Mouse (Mus musculus): ENCODE data around the gene Bzw2. TPM values are rescaled to one million over a fixed set of nuclear protein-coding genes. Genes with fewer than 3 reads are reported as not detected.

Gene Bzw2
- polyA plus RNA-seq, 1 experiment from 2014 or later, result 256 TPM

DNA sequence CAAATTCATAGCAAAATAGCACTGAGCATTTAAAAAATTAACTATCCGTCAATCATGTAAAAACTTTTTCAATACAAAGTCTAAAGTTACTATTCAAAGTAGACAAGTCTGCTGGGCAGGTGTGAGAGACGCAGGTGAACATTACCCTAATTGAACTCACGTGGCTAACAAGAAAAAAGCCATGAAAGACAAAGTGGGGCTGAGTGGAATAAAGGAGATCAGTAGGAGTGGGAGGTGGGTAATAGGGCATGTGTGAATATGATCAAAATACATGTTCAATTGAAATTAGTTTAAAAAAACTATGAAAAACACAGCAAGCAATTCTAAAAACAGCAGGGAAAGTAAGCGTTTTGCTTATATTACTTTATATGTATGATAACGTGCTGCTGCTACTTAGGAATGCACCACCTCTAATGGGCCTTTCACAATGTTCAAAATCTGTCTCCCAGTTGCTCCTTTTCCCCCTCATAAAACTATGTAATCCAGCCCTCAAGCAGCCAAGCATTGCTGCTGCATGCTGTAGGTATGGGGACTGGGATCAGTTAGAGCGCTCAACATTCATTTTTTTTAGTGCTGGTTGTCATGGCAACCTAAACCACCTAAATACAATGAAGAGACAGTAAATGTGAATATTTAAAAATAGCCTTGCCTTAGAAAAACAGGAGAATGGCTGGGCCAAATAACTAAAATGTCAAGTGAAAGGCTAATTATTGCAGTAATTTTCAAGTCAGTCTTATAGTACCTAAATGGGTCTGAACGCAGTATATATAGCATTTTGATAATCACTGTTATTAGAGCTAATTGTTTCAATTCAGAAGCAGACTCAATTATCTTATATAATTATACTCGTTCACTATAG is 54.9 kb downstream of the Bzw2 start:
- Histone ChIP-seq H3K9me3 (ENCODE audit: control insufficient read depth, low read length) (peaks cover 6% of the 10 kb centered on the region), H3K4me3 (ENCODE audit: low read length) (no peak overlapping the region), H3K4me2 (replicated peaks; ENCODE audit: low read depth, low read length) (no peak overlapping the region), H3K9ac (ENCODE audit: low read depth, low read length) (no peak overlapping the region), H3K36me3 (ENCODE audit: control insufficient read depth, insufficient read depth, low read length) (peaks cover 45% of the 10 kb centered on the region), H3K4me1 (ENCODE audit: control insufficient read depth, insufficient read depth, low read length) (no peaks in the 10 kb centered on the region), H3K27me3 (ENCODE audit: control insufficient read depth, insufficient read depth, low read length) (no peaks in the 10 kb centered on the region), H3K27ac (ENCODE audit: low read depth, low read length) (no peak overlapping the region)
- ATAC-seq (ENCODE audit: low FRiP score, low TSS enrichment), result no peak
- 96% methylated on average over 8 of the region's 8 CpGs for WGBS

GRCm38 (mm10) chr12:36095371-36095880 is 62.5 kb downstream of the Bzw2 start:
- no peak overlapping the region for H3K9ac ChIP-seq (ENCODE audit: low read depth, low read length)
- H3K9me3 ChIP-seq (ENCODE audit: control insufficient read depth, low read length), result no peaks in the 10 kb centered on the region
- H3K36me3 ChIP-seq (ENCODE audit: control insufficient read depth, insufficient read depth, low read length), result peaks cover 33% of the 10 kb centered on the region
- no peaks in the 10 kb centered on the region for H3K27me3 ChIP-seq (ENCODE audit: control insufficient read depth, insufficient read depth, low read length)
- H3K4me3 ChIP-seq (ENCODE audit: low read length), result no peak overlapping the region
- no peak for ATAC-seq (ENCODE audit: low FRiP score, low TSS enrichment)
- H3K27ac ChIP-seq (ENCODE audit: low read depth, low read length), result no peak overlapping the region
- WGBS, result 93% methylated on average over 7 of the region's 7 CpGs
- H3K4me1 ChIP-seq (ENCODE audit: control insufficient read depth, insufficient read depth, low read length), result no peaks in the 10 kb centered on the region
- no peak overlapping the region for H3K4me2 ChIP-seq (replicated peaks; ENCODE audit: low read depth, low read length)

GRCm38 (mm10) chr12:36093081-36093670 is 64.7 kb downstream of the Bzw2 start:
- H3K9me3 ChIP-seq (ENCODE audit: control insufficient read depth, low read length), result no peaks in the 10 kb centered on the region
- no peak for ATAC-seq (ENCODE audit: low FRiP score, low TSS enrichment)
- H3K9ac ChIP-seq (ENCODE audit: low read depth, low read length), result no peak overlapping the region
- no peaks in the 10 kb centered on the region for H3K4me1 ChIP-seq (ENCODE audit: control insufficient read depth, insufficient read depth, low read length)
- peaks cover 27% of the 10 kb centered on the region for H3K36me3 ChIP-seq (ENCODE audit: control insufficient read depth, insufficient read depth, low read length)
- no peak overlapping the region for H3K4me2 ChIP-seq (replicated peaks; ENCODE audit: low read depth, low read length)
- H3K27me3 ChIP-seq (ENCODE audit: control insufficient read depth, insufficient read depth, low read length), result no peaks in the 10 kb centered on the region
- WGBS, result 80% methylated on average over 8 of the region's 8 CpGs
- no peak overlapping the region for H3K4me3 ChIP-seq (ENCODE audit: low read length)
- H3K27ac ChIP-seq (ENCODE audit: low read depth, low read length), result no peak overlapping the region

DNA sequence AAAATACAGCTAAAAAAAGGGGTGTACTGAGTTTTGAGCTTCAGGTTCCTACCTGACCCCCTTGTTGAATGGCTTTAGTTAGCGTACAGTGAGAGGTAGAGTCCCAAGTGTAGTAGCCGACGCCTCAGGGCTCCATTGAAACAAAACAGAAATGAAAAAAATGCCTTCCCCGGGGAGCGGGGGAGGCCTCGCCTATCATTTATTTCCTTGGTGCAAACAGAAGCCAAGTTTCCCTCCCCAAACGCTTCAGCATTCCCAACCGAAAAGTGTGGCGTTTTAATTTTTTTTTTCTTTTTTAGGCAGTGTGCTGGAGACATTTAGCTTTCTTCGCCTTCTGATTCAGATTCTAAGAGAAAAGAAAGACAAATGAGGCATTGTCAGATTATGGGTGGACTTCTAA is 65.9 kb downstream of the Bzw2 start:
- Histone ChIP-seq H3K4me1 (ENCODE audit: control insufficient read depth, insufficient read depth, low read length) (no peaks in the 10 kb centered on the region), H3K4me3 (ENCODE audit: low read length) (no peak overlapping the region), H3K36me3 (ENCODE audit: control insufficient read depth, insufficient read depth, low read length) (peaks cover 27% of the 10 kb centered on the region), H3K27ac (ENCODE audit: low read depth, low read length) (no peak overlapping the region), H3K9me3 (ENCODE audit: control insufficient read depth, low read length) (no peaks in the 10 kb centered on the region), H3K9ac (ENCODE audit: low read depth, low read length) (no peak overlapping the region), H3K27me3 (ENCODE audit: control insufficient read depth, insufficient read depth, low read length) (no peaks in the 10 kb centered on the region), H3K4me2 (replicated peaks; ENCODE audit: low read depth, low read length) (no peak overlapping the region)
- WGBS, result 95% methylated on average over 10 of the region's 10 CpGs
- ATAC-seq (ENCODE audit: low FRiP score, low TSS enrichment), result no peak

- H3K27me3 ChIP-seq (ENCODE audit: control insufficient read depth, insufficient read depth, low read length), result no peaks in the 10 kb centered on the region
- 84% methylated on average over 6 of the region's 6 CpGs for WGBS
Measured at GRCm38 (mm10) chr12:36089221-36089620, 68.7 kb downstream of the Bzw2 start.

DNA sequence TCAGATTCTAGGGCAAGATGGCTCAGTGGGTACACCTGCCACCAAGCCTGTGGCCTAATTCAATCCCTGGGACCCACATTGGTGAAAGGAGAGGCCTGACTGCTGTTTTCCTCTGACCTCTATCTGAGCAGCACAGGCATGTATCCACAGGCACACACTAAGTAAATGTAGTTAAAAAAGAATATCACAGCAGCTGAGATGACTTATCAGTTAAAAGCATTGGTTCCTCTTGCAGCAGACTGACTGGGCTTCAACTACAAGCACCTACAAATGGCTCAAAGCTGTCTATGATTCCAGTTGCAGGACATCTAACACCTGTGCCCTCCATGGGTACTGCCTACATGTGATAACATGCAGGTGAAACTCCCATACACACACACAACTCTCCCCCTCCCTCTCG is 69.1 kb downstream of the Bzw2 start:
- peaks cover 17% of the 10 kb centered on the region; the same call in 1 of the 2 replicates for H3K36me3 ChIP-seq (ENCODE audit: control insufficient read depth, insufficient read depth, low read length)
- WGBS, result 94% methylated on average over 1 of the region's 1 CpGs
- no peak for ATAC-seq (ENCODE audit: low FRiP score, low TSS enrichment)
- no peaks in the 10 kb centered on the region for H3K27me3 ChIP-seq (ENCODE audit: control insufficient read depth, insufficient read depth, low read length)
- H3K9me3 ChIP-seq (ENCODE audit: control insufficient read depth, low read length), result no peaks in the 10 kb centered on the region
- H3K4me2 ChIP-seq (replicated peaks; ENCODE audit: low read depth, low read length), result no peak overlapping the region
- no peaks in the 10 kb centered on the region for H3K4me1 ChIP-seq (ENCODE audit: control insufficient read depth, insufficient read depth, low read length)
- no peak overlapping the region for H3K27ac ChIP-seq (ENCODE audit: low read depth, low read length)
- H3K9ac ChIP-seq (ENCODE audit: low read depth, low read length), result no peak overlapping the region
- H3K4me3 ChIP-seq (ENCODE audit: low read length), result no peak overlapping the region

More at GRCm38 (mm10) chr12:36089221-36089620, 68.7 kb downstream of the Bzw2 start:
- ATAC-seq (ENCODE audit: low FRiP score, low TSS enrichment), result no peak
- no peaks in the 10 kb centered on the region for H3K9me3 ChIP-seq (ENCODE audit: control insufficient read depth, low read length)
- no peaks in the 10 kb centered on the region for H3K4me1 ChIP-seq (ENCODE audit: control insufficient read depth, insufficient read depth, low read length)
- H3K36me3 ChIP-seq (ENCODE audit: control insufficient read depth, insufficient read depth, low read length), result peaks cover 17% of the 10 kb centered on the region; the same call in 1 of the 2 replicates
- no peak overlapping the region for H3K4me3 ChIP-seq (ENCODE audit: low read length)
- H3K9ac ChIP-seq (ENCODE audit: low read depth, low read length), result no peak overlapping the region
- no peak overlapping the region for H3K4me2 ChIP-seq (replicated peaks; ENCODE audit: low read depth, low read length)
- H3K27ac ChIP-seq (ENCODE audit: low read depth, low read length), result no peak overlapping the region

- Histone ChIP-seq H3K9me3 (ENCODE audit: control insufficient read depth, low read length) (no peaks in the 10 kb centered on the region), H3K4me2 (replicated peaks; ENCODE audit: low read depth, low read length) (no peak overlapping the region), H3K27me3 (ENCODE audit: control insufficient read depth, insufficient read depth, low read length) (no peaks in the 10 kb centered on the region), H3K9ac (ENCODE audit: low read depth, low read length) (no peak overlapping the region), H3K4me1 (ENCODE audit: control insufficient read depth, insufficient read depth, low read length) (no peaks in the 10 kb centered on the region), H3K27ac (ENCODE audit: low read depth, low read length) (no peak overlapping the region), H3K4me3 (ENCODE audit: low read length) (no peak overlapping the region), H3K36me3 (ENCODE audit: control insufficient read depth, insufficient read depth, low read length) (no peaks in the 10 kb centered on the region)
- no peak for ATAC-seq (ENCODE audit: low FRiP score, low TSS enrichment)
- 94% methylated on average over 2 of the region's 2 CpGs for WGBS
Measured at GRCm38 (mm10) chr12:36085380-36085779, 72.5 kb downstream of the Bzw2 start.

- WGBS, result 66% methylated on average over 4 of the region's 4 CpGs
Measured at GRCm38 (mm10) chr12:36078101-36078899, 79.6 kb downstream of the Bzw2 start.

More at GRCm38 (mm10) chr12:36078101-36078899, 79.6 kb downstream of the Bzw2 start:
- Histone ChIP-seq H3K27me3 (ENCODE audit: control insufficient read depth, insufficient read depth, low read length) (no peaks in the 10 kb centered on the region), H3K4me2 (replicated peaks; ENCODE audit: low read depth, low read length) (no peak overlapping the region), H3K36me3 (ENCODE audit: control insufficient read depth, insufficient read depth, low read length) (no peaks in the 10 kb centered on the region), H3K9ac (ENCODE audit: low read depth, low read length) (no peak overlapping the region), H3K4me3 (ENCODE audit: low read length) (no peak overlapping the region), H3K27ac (ENCODE audit: low read depth, low read length) (no peak overlapping the region), H3K9me3 (ENCODE audit: control insufficient read depth, low read length) (no peaks in the 10 kb centered on the region), H3K4me1 (ENCODE audit: control insufficient read depth, insufficient read depth, low read length) (no peaks in the 10 kb centered on the region)
- no peak for ATAC-seq (ENCODE audit: low FRiP score, low TSS enrichment)
